Mouse (Mus musculus) forebrain, embryonic 10.5 days (tissue): Measurements from ENCODE around the gene Fam208b. TPM values are rescaled to one million over a fixed set of nuclear protein-coding genes. Genes with fewer than 3 reads are reported as not detected.
A peak's percentile ranks its signal among the peaks of the same experiment; 100 is the strongest.

Source experiments
- DNase-seq: peaks from one replicate; pipeline ENCODE4 v3.0.0-alpha.2; 2017; ENCODE audit warnings: low spot score; ENCODE audit errors: extremely low spot score
- H3K27ac ChIP-seq: fragments of 300-500 bp; sonication (generic); 2 replicates; pipeline ENCODE4 v1.5.1; 2016; ENCODE audit warnings: mild to moderate bottlenecking
- H3K27me3 ChIP-seq: fragments of 300-500 bp; sonication (generic); 2 replicates; pipeline ENCODE4 v1.6.1; 2016; ENCODE audit warnings: mild to moderate bottlenecking; ENCODE audit not compliant: poor library complexity, severe bottlenecking
- H3K36me3 ChIP-seq: fragments of 300-500 bp; sonication (generic); replicated peaks from 2 replicates; pipeline ENCODE4 v1.6.1; 2016; ENCODE audit warnings: mild to moderate bottlenecking, moderate library complexity
- H3K4me1 ChIP-seq: fragments of 300-500 bp; sonication (generic); 2 replicates; pipeline ENCODE4 v1.6.1; 2016
- H3K4me3 ChIP-seq: fragments of 300-500 bp; sonication (generic); 2 replicates; pipeline ENCODE4 v1.5.1; 2016; ENCODE audit warnings: mild to moderate bottlenecking, moderate library complexity
- H3K9me3 ChIP-seq: fragments of 300-500 bp; sonication (generic); 2 replicates; pipeline ENCODE4 v1.6.1; 2016; ENCODE audit warnings: mild to moderate bottlenecking, moderate library complexity
- WGBS: fragments of 180-500 bp; shearing (Covaris S2); methylation state at CpG from one replicate; pipeline ENCODE4 v1.1.7; 2016; 5-methylcytosine and 5-hydroxymethylcytosine counted together
- polyA plus RNA-seq: library from polyadenylated mRNA; unstranded; fragments of >200 nt; fragmentation: Nextera tagmentation; extraction: Ambion mirVana; gene quantifications from 2 replicates; pipeline ENCODE4 v1.2.1, GENCODE M21; 2016

Gene Fam208b
- 20.9 and 24.4 TPM in 2 replicates for polyA plus RNA-seq

DNA sequence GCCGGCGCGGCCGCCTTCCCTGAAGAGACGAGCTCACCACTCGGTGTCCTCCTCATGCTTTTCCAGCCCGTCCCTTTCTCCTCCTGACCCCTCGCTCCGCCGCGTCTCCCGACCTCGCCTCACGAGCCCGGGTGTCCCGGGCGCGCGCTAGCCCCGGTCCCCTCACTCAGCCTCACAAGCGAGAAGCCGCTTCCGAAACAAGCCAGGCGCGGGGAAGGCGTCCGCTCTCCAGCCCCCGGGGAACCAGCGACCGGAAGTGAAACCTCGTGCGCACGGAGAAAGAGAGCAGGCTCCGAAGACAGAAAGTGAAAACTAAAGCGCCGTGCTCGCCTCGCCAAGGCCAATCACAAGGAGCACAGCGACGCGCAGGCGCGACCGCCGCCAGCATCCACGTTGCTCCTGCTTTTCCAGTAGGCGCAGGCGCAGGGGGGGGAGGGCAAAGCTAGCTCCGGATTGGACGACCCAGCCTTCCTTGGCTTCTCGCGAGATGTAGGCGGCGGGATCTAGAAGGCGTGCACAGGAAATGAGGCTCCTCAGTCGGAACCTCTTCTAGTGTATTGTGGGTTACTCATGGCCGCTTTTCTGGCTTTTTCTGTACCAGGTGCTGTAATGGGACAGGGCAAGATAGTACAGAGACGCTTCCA is at the start of gene Fam208b:
Gene Fam208b, minus strand, starts transcription at position 314 of the 644 bp plus-strand sequence.
- peaks cover 16% of the 10 kb centered on the region; the same call in 1 of the 2 replicates for H3K36me3 ChIP-seq
- H3K4me3 ChIP-seq, result peak within 1 kb of the TSS; percentile 87
- H3K4me1 ChIP-seq, result peaks cover 11% of the 10 kb centered on the region
- DNase-seq, result peak; percentile 99
- under 1% methylated on average over 58 of the region's 58 CpGs for WGBS
- peaks cover 10% of the 10 kb centered on the region; the same call in 1 of the 2 replicates for H3K9me3 ChIP-seq
- no peaks in the 10 kb centered on the region for H3K27me3 ChIP-seq
- peak within 1 kb of the TSS; percentile 94 for H3K27ac ChIP-seq

DNA sequence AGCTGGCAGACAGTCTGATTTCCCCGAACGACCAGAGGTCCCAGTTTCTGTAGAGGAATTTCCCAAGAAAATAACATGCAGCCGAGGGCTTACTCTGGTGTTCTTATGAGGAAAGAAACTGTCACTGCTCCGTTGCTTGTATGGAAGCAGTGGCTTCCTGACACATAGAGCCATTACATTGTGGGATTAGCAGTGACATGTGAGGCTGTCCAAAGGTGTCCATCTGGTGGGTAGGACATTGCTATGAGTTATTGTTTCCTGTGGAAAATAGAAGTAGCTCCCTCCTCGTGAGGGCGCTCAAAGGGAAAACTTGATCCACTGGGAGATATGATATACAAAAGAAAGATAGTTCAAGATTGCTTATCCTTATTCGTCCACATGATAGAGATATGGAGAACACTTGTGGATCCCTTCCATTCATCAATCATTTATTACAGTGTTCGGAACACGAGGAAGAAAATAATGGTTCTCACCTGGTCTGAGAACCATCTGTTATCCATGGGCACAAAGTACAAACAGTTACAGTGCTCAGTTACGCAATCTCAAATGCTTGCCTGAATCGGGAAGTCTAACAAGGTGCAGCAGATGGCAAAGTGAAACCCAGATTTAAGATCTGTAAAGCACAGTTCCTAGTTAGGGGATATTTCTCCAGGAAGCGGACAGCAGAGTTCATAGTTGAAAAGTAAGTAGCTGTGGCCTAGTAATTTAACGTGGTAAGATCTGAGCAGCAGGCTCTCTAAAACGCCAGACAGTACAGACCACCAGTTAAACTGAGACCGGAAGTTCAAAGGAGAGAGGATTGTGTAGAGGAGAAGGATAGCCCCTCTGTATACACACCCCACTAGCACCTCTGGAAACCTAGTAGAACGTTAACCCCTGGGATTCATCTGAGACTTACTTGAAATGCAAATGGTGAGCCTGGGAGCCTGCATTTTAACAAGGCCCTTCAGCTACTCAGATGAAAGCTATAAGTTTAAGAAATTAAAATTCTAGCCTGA is 48.6 kb upstream of the Fam208b start:
- WGBS, result 88% methylated on average over 16 of the region's 16 CpGs
- Histone ChIP-seq H3K27me3 (no peaks in the 10 kb centered on the region), H3K4me1 (no peaks in the 10 kb centered on the region), H3K27ac (no peak overlapping the region), H3K36me3 (no peaks in the 10 kb centered on the region), H3K9me3 (peaks cover 4% of the 10 kb centered on the region; the same call in 1 of the 2 replicates), H3K4me3 (no peak overlapping the region)
- no peak for DNase-seq

DNA sequence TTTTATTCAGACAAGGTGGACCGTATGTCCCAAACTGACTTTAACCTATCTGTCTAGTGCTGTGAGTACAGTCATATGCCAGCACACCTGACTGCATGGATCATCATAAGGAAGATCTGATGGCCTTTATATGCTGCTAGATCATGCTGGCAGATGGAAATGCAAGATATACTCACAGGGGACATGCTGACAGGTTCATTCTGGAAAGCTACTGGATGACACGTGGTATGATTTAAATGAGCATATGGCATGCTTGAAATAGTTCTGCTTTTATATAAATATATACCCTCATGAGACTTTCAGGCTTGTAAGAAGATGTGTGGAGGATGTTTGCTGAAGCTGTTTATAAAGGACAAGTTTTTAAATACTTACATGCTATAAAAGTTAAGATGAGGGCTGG is 43.5 kb upstream of the Fam208b start:
- no peak overlapping the region for H3K4me3 ChIP-seq
- no peak overlapping the region for H3K27ac ChIP-seq
- H3K9me3 ChIP-seq, result peaks cover 4% of the 10 kb centered on the region; the same call in 1 of the 2 replicates
- peaks cover 27% of the 10 kb centered on the region for H3K36me3 ChIP-seq
- WGBS, result 92% methylated on average over 2 of the region's 2 CpGs
- H3K27me3 ChIP-seq, result no peaks in the 10 kb centered on the region
- H3K4me1 ChIP-seq, result no peaks in the 10 kb centered on the region
- no peak for DNase-seq

DNA sequence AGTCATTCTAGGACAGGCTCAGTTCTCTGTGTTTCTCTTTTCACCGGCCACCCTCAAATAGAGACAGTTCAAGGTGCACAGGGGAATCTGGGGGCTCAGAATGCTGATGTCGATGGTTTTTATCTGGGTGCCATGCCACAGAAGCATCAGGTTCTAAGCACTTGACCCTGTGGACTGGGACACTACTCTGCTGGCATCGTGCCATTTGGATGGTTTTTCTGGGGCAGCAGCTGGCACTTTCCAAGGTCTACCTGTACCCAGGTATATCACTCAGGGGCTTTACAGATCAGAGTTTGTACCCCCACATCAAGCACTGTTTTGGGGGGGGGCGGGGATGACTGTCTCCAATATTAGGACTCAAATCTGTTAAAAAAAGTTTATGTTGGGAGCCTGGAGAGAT is 39.7 kb upstream of the Fam208b start:
- Histone ChIP-seq H3K36me3 (peaks cover 45% of the 10 kb centered on the region), H3K9me3 (no peaks in the 10 kb centered on the region), H3K4me1 (no peaks in the 10 kb centered on the region), H3K4me3 (no peak overlapping the region), H3K27me3 (no peaks in the 10 kb centered on the region), H3K27ac (no peak overlapping the region)
- WGBS, result 91% methylated on average over 4 of the region's 4 CpGs
- DNase-seq, result no peak

DNA sequence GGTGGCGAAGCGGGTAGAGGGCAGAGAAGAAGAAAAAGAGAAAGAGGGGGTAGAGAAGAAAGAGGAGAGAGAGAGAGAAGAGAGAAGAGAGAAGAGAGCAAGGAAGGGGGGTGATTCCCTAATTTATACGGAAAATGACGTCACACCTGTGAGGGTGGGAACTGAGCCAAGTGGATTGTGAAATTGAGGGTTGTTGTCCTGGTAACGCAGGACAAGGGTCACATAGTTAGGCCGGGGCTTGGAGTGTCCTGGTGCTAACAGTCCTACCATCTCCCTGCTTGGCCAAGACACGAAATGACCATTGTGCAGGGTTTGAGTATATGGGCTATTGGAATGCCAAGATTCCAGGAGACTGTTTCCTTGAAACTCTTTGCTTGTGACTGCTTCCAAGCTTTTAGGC is 35.7 kb upstream of the Fam208b start:
- Histone ChIP-seq H3K9me3 (no peaks in the 10 kb centered on the region), H3K27ac (no peak overlapping the region), H3K27me3 (no peaks in the 10 kb centered on the region), H3K36me3 (peaks cover 50% of the 10 kb centered on the region), H3K4me1 (no peaks in the 10 kb centered on the region), H3K4me3 (no peak overlapping the region)
- no peak for DNase-seq
- 88% methylated on average over 7 of the region's 7 CpGs for WGBS

DNA sequence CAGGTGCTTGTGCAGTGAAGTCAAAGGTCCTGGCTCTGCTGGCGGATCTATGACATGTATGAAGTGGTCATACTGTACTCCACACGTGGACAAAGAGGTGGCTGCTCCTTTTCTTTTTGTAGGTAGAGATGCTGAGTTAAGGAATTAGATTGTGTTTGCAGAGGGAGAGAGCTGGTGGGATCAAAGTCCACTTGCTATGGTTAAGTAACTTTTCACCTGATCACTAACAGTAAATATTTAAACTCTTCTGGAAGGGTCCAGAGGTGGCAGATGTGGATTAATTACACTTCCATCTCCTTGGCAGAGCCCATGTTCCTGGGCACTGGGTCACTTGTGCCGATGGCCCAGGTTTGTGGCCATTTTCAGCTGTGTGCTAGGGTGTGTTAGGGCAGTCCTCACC is 35.0 kb upstream of the Fam208b start:
- Histone ChIP-seq H3K36me3 (peaks cover 50% of the 10 kb centered on the region), H3K27ac (no peak overlapping the region), H3K9me3 (no peaks in the 10 kb centered on the region), H3K27me3 (no peaks in the 10 kb centered on the region), H3K4me1 (no peaks in the 10 kb centered on the region), H3K4me3 (no peak overlapping the region)
- no peak for DNase-seq
- WGBS, result 96% methylated on average over 3 of the region's 3 CpGs

DNA sequence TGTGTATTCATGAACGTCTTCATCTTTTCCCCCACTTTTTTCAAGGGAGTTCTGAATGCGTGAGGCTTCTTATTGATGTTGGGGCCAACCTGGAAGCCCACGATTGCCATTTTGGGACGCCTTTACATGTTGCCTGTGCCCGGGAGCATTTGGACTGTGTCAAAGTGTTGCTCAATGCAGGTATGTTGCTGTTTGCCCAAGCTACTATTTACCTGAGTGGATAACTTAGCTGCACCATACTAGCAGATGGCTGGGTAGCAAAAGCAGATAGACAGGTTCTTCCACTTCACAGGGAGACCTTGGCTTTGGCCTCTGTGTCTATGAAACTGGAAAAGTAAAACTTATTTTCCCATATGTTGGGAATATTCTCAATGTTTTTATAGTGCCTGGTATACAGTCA is 34.0 kb upstream of the Fam208b start:
- 97% methylated on average over 5 of the region's 5 CpGs for WGBS
- H3K4me1 ChIP-seq, result no peaks in the 10 kb centered on the region
- no peak for DNase-seq
- H3K27ac ChIP-seq, result no peak overlapping the region
- no peaks in the 10 kb centered on the region for H3K9me3 ChIP-seq
- no peak overlapping the region for H3K4me3 ChIP-seq
- no peaks in the 10 kb centered on the region for H3K27me3 ChIP-seq
- peaks cover 40% of the 10 kb centered on the region for H3K36me3 ChIP-seq

DNA sequence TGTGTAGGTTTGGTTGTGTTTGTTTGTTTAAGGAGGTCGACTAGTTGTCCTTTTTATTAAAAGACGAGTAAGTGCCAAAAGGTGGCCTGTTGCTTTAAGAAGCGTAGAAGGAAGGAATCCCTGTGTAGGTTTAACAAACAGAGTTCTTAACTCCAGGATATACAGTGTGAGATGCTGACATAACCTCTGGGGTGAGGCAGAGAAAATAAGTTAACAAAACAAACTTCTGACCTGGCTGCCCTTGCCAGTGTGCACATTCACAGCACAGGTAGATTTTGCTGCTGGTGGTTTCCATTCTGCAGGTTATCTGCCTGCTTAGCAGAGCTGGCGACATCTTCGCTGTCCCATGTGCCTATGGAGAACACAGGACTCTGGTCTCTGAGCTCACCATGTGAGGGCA is 31.6 kb upstream of the Fam208b start:
- H3K27me3 ChIP-seq, result no peaks in the 10 kb centered on the region
- H3K27ac ChIP-seq, result no peak overlapping the region
- H3K36me3 ChIP-seq, result peaks cover 32% of the 10 kb centered on the region
- 89% methylated on average over 5 of the region's 5 CpGs for WGBS
- H3K4me3 ChIP-seq, result no peak overlapping the region
- DNase-seq, result no peak
- H3K9me3 ChIP-seq, result no peaks in the 10 kb centered on the region
- no peaks in the 10 kb centered on the region for H3K4me1 ChIP-seq

DNA sequence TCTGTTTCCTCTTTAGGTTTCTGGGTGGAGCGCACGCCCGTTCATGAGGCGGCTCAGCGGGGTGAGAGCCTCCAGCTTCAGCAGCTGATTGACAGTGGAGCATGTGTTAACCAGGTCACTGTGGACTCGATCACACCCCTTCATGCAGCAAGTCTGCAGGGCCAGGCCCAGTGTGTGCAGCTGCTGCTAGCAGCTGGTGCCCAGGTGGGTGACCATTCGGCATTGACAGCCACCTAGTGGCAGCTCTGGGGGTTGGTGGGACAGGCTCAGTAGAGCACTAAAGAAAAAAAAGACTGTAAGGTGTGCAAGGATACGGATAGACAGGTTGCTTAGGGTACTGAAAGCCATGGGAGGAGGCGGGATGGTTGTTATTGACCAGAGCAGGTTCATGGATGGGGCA is 31.1 kb upstream of the Fam208b start:
- 78% methylated on average over 9 of the region's 9 CpGs for WGBS
- DNase-seq, result peak; percentile 19
- H3K27me3 ChIP-seq, result no peaks in the 10 kb centered on the region
- no peak overlapping the region for H3K27ac ChIP-seq
- H3K36me3 ChIP-seq, result peaks cover 32% of the 10 kb centered on the region
- H3K4me1 ChIP-seq, result no peaks in the 10 kb centered on the region
- H3K4me3 ChIP-seq, result no peak overlapping the region
- H3K9me3 ChIP-seq, result no peaks in the 10 kb centered on the region

DNA sequence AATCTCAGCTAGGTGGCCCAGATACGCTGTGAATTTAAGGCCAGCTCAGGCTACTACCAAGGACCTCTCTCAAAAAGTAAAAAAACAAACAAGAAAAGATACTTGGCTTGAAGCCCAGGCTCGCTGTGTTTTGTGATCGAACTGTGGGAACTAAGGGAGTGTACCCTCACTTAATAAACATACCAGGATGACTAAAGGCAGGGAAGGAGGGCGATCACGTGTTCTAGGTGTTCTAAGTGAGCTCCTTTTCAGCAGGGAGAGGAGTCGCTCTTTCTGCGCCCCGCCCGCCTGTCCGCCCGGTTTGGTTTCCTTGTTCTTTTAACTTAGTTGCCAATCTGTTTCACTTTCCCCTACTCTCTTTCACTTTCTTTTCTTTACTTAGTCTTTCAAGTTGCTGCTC is 25.9 kb upstream of the Fam208b start:
- H3K9me3 ChIP-seq, result no peaks in the 10 kb centered on the region
- WGBS, result 81% methylated on average over 11 of the region's 11 CpGs

DNA sequence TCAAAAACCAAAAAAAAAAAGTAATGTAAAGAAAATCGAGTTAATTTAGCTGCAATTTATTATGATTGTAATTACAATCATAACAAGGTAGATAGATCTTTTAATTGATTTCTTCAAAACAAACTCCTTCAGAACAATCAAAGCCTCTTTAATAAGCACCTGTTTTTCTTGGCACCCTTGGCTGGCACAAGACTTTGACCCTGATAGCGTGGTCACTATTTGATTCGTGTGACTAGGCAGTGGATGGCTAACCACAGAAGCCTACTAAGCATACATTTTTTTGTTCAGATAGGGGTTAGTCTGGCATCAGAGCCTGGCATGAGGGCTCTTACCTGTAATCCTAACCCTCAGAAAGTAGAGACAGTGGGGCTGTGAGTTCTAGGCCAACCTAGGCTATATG is 24.2 kb upstream of the Fam208b start:
- H3K27ac ChIP-seq, result no peak overlapping the region
- peaks cover 6% of the 10 kb centered on the region; the same call in 1 of the 2 replicates for H3K4me1 ChIP-seq
- H3K27me3 ChIP-seq, result peaks cover 9% of the 10 kb centered on the region
- DNase-seq, result no peak
- H3K9me3 ChIP-seq, result no peaks in the 10 kb centered on the region
- H3K36me3 ChIP-seq, result no peaks in the 10 kb centered on the region
- H3K4me3 ChIP-seq, result no peak overlapping the region
- 94% methylated on average over 3 of the region's 3 CpGs for WGBS

More for the DNA sequence above, 25.9 kb upstream of the Fam208b start:
- no peak for DNase-seq
- H3K27ac ChIP-seq, result no peak overlapping the region
- no peaks in the 10 kb centered on the region for H3K36me3 ChIP-seq
- no peak overlapping the region for H3K4me3 ChIP-seq
- peaks cover 6% of the 10 kb centered on the region; the same call in 1 of the 2 replicates for H3K4me1 ChIP-seq
- H3K27me3 ChIP-seq, result peaks cover 9% of the 10 kb centered on the region

DNA sequence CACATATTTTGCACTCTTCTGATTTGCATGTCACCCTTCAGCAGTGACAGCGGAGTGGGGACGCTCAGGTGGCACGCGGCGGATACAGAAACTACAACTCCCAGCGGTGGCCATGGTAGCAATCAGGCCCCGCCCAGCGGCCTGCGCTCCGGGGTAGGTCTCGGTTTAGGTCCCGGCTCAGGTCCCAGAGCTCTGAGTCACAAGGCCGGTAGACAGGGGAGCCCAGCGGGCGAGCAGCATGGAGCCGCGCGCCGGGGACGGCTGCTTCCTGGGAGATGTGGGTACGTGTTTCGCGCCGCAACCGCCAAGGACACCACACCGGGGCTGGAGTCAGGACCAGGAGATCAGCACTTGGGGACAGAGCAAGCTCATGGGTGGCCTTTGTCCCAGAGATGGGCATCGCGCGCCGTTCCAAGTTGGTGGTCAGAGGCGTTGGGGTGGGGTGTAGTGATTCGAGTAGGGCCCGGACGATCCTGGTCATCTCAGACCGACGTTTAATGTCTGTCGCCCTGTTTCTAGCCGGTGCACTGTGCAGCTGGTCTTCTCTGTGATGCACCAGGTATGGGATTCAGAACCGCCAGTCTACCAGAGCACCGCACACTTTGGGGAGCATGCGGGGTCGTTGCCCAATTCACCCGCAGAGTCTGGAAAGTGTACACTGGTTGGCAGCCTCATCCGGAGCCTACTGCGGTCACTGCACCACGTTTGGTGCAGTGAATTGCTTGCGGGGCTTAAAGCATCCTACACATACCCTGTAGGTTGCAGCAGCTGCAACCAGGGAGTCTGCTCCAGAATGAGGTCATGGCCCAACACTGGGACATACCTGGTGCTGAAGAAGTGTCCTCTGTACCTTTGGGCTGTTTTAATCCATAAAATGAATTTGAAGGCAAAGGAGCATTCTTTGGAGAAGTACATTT is 23.2 kb upstream of the Fam208b start, which contains the start of gene Asb13:
Gene Asb13, plus strand, starts transcription at position 138 of the 917 bp plus-strand sequence.
- peaks cover 6% of the 10 kb centered on the region; the same call in 1 of the 2 replicates for H3K4me1 ChIP-seq
- H3K36me3 ChIP-seq, result no peaks in the 10 kb centered on the region
- DNase-seq, result peak; percentile 76
- H3K27me3 ChIP-seq, result peaks cover 9% of the 10 kb centered on the region
- H3K27ac ChIP-seq, result peak within 1 kb of the TSS; percentile 86
- no peaks in the 10 kb centered on the region for H3K9me3 ChIP-seq
- under 1% methylated on average over 47 of the region's 47 CpGs for WGBS
- H3K4me3 ChIP-seq, result peak within 1 kb of the TSS; percentile 78
